Mouse (Mus musculus) megakaryocyte, embryonic 14.5 days (primary cell): ENCODE results near the gene 1700016H13Rik. TPM values are rescaled to one million over a fixed set of nuclear protein-coding genes. Genes with fewer than 3 reads are reported as not detected.

Source experiments
- H3K27me3 ChIP-seq: replicated peaks from 2 replicates; pipeline ENCODE3; 2012; ENCODE audit warnings: inconsistent platforms
- H3K36me3 ChIP-seq: replicated peaks from 2 replicates; pipeline ENCODE3; 2012; ENCODE audit warnings: low read length, inconsistent platforms, mixed read lengths
- H3K4me1 ChIP-seq: 2 replicates; pipeline ENCODE4 v1.6.1; 2012; ENCODE audit warnings: inconsistent platforms
- H3K4me3 ChIP-seq: replicated peaks from 2 replicates; pipeline ENCODE3; 2012; ENCODE audit warnings: moderate library complexity, mild to moderate bottlenecking, inconsistent platforms
- H3K9me3 ChIP-seq: 2 replicates; pipeline ENCODE4 v1.6.1; 2012; ENCODE audit warnings: inconsistent platforms
- FLI1 ChIP-seq: IDR thresholded peaks from 2 replicates; pipeline ENCODE4 v1.6.1; 2012; ENCODE audit warnings: low read length, inconsistent platforms, mixed read lengths
- GATA1 ChIP-seq: IDR thresholded peaks from 3 replicates; pipeline ENCODE4 v1.6.1; 2012; ENCODE audit warnings: mixed read lengths, low read length, inconsistent platforms, borderline replicate concordance
- polyA plus RNA-seq: library from polyadenylated mRNA; stranded (reverse); fragments of >175 nt; gene quantifications from 2 replicates; pipeline ENCODE4 v1.2.3, GENCODE M21; 2012; ENCODE audit warnings: low replicate concordance; ENCODE audit not compliant: insufficient read depth

The 1700016H13Rik gene
- polyA plus RNA-seq, 1 experiment: not detected

- Histone ChIP-seq H3K36me3 (no peaks in the 10 kb centered on the region), H3K27me3 (peaks cover 3% of the 10 kb centered on the region), H3K9me3 (no peaks in the 10 kb centered on the region), H3K4me1 (peaks cover 4% of the 10 kb centered on the region; the same call in 1 of the 2 replicates), H3K4me3 (no peak overlapping the region)
- no peak for TF ChIP-seq FLI1
- TF ChIP-seq GATA1: no peak
These were observed 18.6 kb downstream of the 1700016H13Rik start for GRCm38 (mm10) chr5:103637162-103637561.

- TF ChIP-seq GATA1 (no peak), FLI1 (no peak)
- peaks cover 7% of the 10 kb centered on the region for H3K27me3 ChIP-seq
- H3K4me3 ChIP-seq: no peak overlapping the region
- H3K36me3 ChIP-seq: no peaks in the 10 kb centered on the region
- no peaks in the 10 kb centered on the region for H3K4me1 ChIP-seq
- H3K9me3 ChIP-seq: no peaks in the 10 kb centered on the region
These were observed 25.8 kb downstream of the 1700016H13Rik start for GRCm38 (mm10) chr5:103629854-103630580.

GRCm38 (mm10) chr5:103629111-103629764 is 26.6 kb downstream of the 1700016H13Rik start, which contains the start of gene Slc10a6:
Slc10a6 (minus strand) TSS chr5:103629403.
- no peak for TF ChIP-seq FLI1
- TF ChIP-seq GATA1: no peak
- no peak within 1 kb of the TSS for H3K4me3 ChIP-seq
- peaks cover 7% of the 10 kb centered on the region; the same call in 1 of the 2 replicates for H3K4me1 ChIP-seq

GRCm38 (mm10) chr5:103628499-103628898 is 27.3 kb downstream of the 1700016H13Rik start:
- H3K36me3 ChIP-seq: no peaks in the 10 kb centered on the region
- no peaks in the 10 kb centered on the region for H3K9me3 ChIP-seq
- no peak for TF ChIP-seq FLI1
- no peak for TF ChIP-seq GATA1
- H3K27me3 ChIP-seq: peaks cover 12% of the 10 kb centered on the region
- peaks cover 7% of the 10 kb centered on the region; the same call in 1 of the 2 replicates for H3K4me1 ChIP-seq
- no peak overlapping the region for H3K4me3 ChIP-seq

More at GRCm38 (mm10) chr5:103629111-103629764, 26.6 kb downstream of the 1700016H13Rik start, which contains the start of gene Slc10a6:
- Histone ChIP-seq H3K36me3 (no peaks in the 10 kb centered on the region), H3K9me3 (no peaks in the 10 kb centered on the region), H3K27me3 (peaks cover 10% of the 10 kb centered on the region)

GRCm38 (mm10) chr5:103624831-103625230 is 31.0 kb downstream of the 1700016H13Rik start:
- TF ChIP-seq FLI1: no peak
- no peak for TF ChIP-seq GATA1
- H3K4me3 ChIP-seq: no peak overlapping the region
- peaks cover 7% of the 10 kb centered on the region; the same call in 1 of the 2 replicates for H3K4me1 ChIP-seq
- H3K36me3 ChIP-seq: no peaks in the 10 kb centered on the region
- H3K27me3 ChIP-seq: peaks cover 13% of the 10 kb centered on the region
- no peaks in the 10 kb centered on the region for H3K9me3 ChIP-seq

GRCm38 (mm10) chr5:103622321-103622720 is 33.5 kb downstream of the 1700016H13Rik start:
- no peak overlapping the region for H3K4me3 ChIP-seq
- H3K9me3 ChIP-seq: no peaks in the 10 kb centered on the region
- H3K4me1 ChIP-seq: peaks cover 7% of the 10 kb centered on the region; the same call in 1 of the 2 replicates
- H3K36me3 ChIP-seq: no peaks in the 10 kb centered on the region
- H3K27me3 ChIP-seq: peaks cover 6% of the 10 kb centered on the region
- TF ChIP-seq FLI1 (no peak), GATA1 (no peak)

- TF ChIP-seq GATA1 (no peak), FLI1 (no peak)
- peaks cover 7% of the 10 kb centered on the region; the same call in 1 of the 2 replicates for H3K4me1 ChIP-seq
- H3K27me3 ChIP-seq: peaks cover 10% of the 10 kb centered on the region
- H3K36me3 ChIP-seq: no peaks in the 10 kb centered on the region
- no peak overlapping the region for H3K4me3 ChIP-seq
- H3K9me3 ChIP-seq: no peaks in the 10 kb centered on the region
These were observed 35.4 kb downstream of the 1700016H13Rik start for GRCm38 (mm10) chr5:103620301-103620973.

GRCm38 (mm10) chr5:103617191-103617590 is 38.6 kb downstream of the 1700016H13Rik start:
- TF ChIP-seq GATA1 (no peak), FLI1 (no peak)
- 0 out of 2 replicates have a peak, but pooled peaks cover 2% of the 10 kb centered on the region for H3K9me3 ChIP-seq
- no peaks in the 10 kb centered on the region for H3K36me3 ChIP-seq
- H3K27me3 ChIP-seq: peaks cover 5% of the 10 kb centered on the region
- no peaks in the 10 kb centered on the region for H3K4me1 ChIP-seq
- H3K4me3 ChIP-seq: no peak overlapping the region

GRCm38 (mm10) chr5:103614356-103614755 is 41.5 kb downstream of the 1700016H13Rik start:
- TF ChIP-seq FLI1: no peak
- TF ChIP-seq GATA1: no peak
- H3K36me3 ChIP-seq: no peaks in the 10 kb centered on the region

More at GRCm38 (mm10) chr5:103614356-103614755, 41.5 kb downstream of the 1700016H13Rik start:
- 0 out of 2 replicates have a peak, but pooled peaks cover 3% of the 10 kb centered on the region for H3K9me3 ChIP-seq
- no peak overlapping the region for H3K4me3 ChIP-seq
- H3K27me3 ChIP-seq: peaks cover 5% of the 10 kb centered on the region
- H3K4me1 ChIP-seq: no peaks in the 10 kb centered on the region
